Mouse (Mus musculus) small intestine, adult 2 months (tissue): ENCODE data around the gene Zfp30. TPM values are rescaled to one million over a fixed set of nuclear protein-coding genes. Genes with fewer than 3 reads are reported as not detected.

Experiments used
- H3K27ac ChIP-seq: fragments of 200-500 bp; 2 replicates; pipeline ENCODE4 v1.5.1; 2012; ENCODE audit warnings: low read depth, low read length, control low read depth, inconsistent platforms; ENCODE audit not compliant: insufficient read depth
- H3K27me3 ChIP-seq: fragments of 200-500 bp; 2 replicates; pipeline ENCODE4 v1.6.1; 2012; ENCODE audit warnings: mild to moderate bottlenecking, moderate library complexity, low read length, inconsistent platforms; ENCODE audit not compliant: control insufficient read depth, insufficient read depth
- H3K36me3 ChIP-seq: fragments of 200-500 bp; 2 replicates; pipeline ENCODE4 v1.6.1; 2012; ENCODE audit warnings: mild to moderate bottlenecking, low read length, control low read depth, inconsistent platforms; ENCODE audit not compliant: control insufficient read depth, insufficient read depth
- H3K4me1 ChIP-seq: fragments of 200-500 bp; 2 replicates; pipeline ENCODE4 v1.6.1; 2012; ENCODE audit warnings: low read length, inconsistent platforms, mixed read lengths; ENCODE audit not compliant: control insufficient read depth, insufficient read depth, insufficient read length
- H3K4me3 ChIP-seq: fragments of 200-500 bp; 2 replicates; pipeline ENCODE4 v1.5.1; 2012; ENCODE audit warnings: low read depth, mild to moderate bottlenecking, control low read depth, inconsistent platforms, low read length, moderate library complexity
- CTCF ChIP-seq: fragments of 200-500 bp; IDR thresholded peaks from 2 replicates; pipeline ENCODE4 v1.5.1; 2012; ENCODE audit warnings: low read depth, mild to moderate bottlenecking, control low read depth, inconsistent platforms, low read length, moderate library complexity, mixed read lengths; ENCODE audit not compliant: insufficient replicate concordance, insufficient read length; ENCODE audit errors: extremely low read depth
- POLR2A ChIP-seq: fragments of 200-500 bp; IDR thresholded peaks from 2 replicates; pipeline ENCODE4 v1.6.1; 2012; ENCODE audit warnings: low read depth, mild to moderate bottlenecking, control low read depth, inconsistent platforms, low read length, moderate library complexity
- WGBS: fragments of 180-500 bp; shearing (Covaris S2); methylation state at CpG from one replicate; pipeline ENCODE4 v1.1.7; 2018; 5-methylcytosine and 5-hydroxymethylcytosine counted together
- polyA plus RNA-seq: library from polyadenylated mRNA; depleted of rRNA; stranded (reverse); fragments of >200 nt; gene quantifications from 2 replicates; pipeline ENCODE4 v1.2.3, GENCODE M21; 2012; rRNA removed

The Zfp30 gene
- 0.32 and 0.52 TPM in 2 replicates for polyA plus RNA-seq

GRCm38 (mm10) chr7:29783871-29784551 lies at the start of gene Zfp30:
TSS of gene Zfp30 (plus strand) at chr7:29783998.
- H3K4me3 ChIP-seq = peak within 1 kb of the TSS; percentile 91
- H3K4me1 ChIP-seq = peaks cover 3% of the 10 kb centered on the region; the same call in 1 of the 2 replicates
- H3K27ac ChIP-seq = no peak within 1 kb of the TSS
- H3K36me3 ChIP-seq = peaks cover 2% of the 10 kb centered on the region
- H3K27me3 ChIP-seq = no peaks in the 10 kb centered on the region
- TF ChIP-seq POLR2A (no peak), CTCF (no peak)
- WGBS = 1% methylated on average over 45 of the region's 45 CpGs

- WGBS = 46% methylated on average over 3 of the region's 3 CpGs
- H3K4me1 ChIP-seq = no peaks in the 10 kb centered on the region
- no peak overlapping the region for H3K27ac ChIP-seq
- no peak overlapping the region for H3K4me3 ChIP-seq
- H3K27me3 ChIP-seq = no peaks in the 10 kb centered on the region
- H3K36me3 ChIP-seq = no peaks in the 10 kb centered on the region
- TF ChIP-seq POLR2A (no peak), CTCF (no peak)
These were observed 41.5 kb upstream of the Zfp30 start for GRCm38 (mm10) chr7:29742258-29742657.

DNA sequence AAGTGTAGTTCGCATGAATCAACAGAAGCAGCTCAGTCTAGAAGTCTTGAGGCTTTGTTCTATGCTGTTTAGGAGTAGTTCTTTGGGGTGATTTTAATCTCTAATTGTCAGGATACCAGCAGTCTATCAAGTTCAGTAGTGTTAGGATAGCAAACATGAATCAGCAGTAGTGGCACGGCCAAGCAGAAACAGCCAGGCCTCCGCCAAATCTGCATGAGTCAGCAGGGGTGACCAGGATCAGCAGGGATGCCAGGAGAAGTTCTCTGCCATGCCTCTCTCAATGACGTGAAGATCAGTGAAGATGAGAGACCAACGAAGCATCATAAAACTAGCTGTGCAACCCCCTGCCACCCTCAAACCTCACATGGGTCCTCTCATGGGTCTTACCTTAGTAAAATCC lies 23.3 kb upstream of the Zfp30 start:
- H3K4me1 ChIP-seq = no peaks in the 10 kb centered on the region
- no peaks in the 10 kb centered on the region for H3K27me3 ChIP-seq
- H3K4me3 ChIP-seq = no peak overlapping the region
- TF ChIP-seq CTCF (no peak), POLR2A (no peak)
- WGBS = 80% methylated on average over 5 of the region's 5 CpGs
- no peak overlapping the region for H3K27ac ChIP-seq
- no peaks in the 10 kb centered on the region for H3K36me3 ChIP-seq

DNA sequence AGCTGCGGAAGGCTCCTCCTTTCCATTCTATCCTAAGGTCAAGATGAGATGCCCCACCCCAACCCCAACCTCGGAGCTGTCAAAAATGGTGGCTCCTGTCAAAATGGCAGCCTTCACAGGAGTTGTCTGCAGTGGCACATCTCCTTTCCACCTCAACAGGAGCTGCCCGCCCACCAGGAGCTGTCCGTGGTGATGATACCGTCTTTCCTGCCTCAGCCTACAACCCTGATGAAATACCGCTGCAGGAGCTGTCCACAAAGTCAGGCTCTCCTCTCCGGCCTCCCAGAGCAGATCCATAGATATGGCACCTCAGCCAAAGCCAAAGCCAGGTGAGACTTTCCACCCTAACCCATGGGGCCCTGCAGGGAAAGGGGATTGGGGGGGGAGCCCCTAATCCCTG lies 19.1 kb upstream of the Zfp30 start:
- no peaks in the 10 kb centered on the region for H3K27me3 ChIP-seq
- H3K27ac ChIP-seq = no peak overlapping the region
- WGBS = 86% methylated on average over 7 of the region's 7 CpGs
- no peaks in the 10 kb centered on the region for H3K36me3 ChIP-seq
- peaks cover 6% of the 10 kb centered on the region; the same call in 1 of the 2 replicates for H3K4me1 ChIP-seq
- no peak overlapping the region for H3K4me3 ChIP-seq
- TF ChIP-seq CTCF (no peak), POLR2A (no peak)

DNA sequence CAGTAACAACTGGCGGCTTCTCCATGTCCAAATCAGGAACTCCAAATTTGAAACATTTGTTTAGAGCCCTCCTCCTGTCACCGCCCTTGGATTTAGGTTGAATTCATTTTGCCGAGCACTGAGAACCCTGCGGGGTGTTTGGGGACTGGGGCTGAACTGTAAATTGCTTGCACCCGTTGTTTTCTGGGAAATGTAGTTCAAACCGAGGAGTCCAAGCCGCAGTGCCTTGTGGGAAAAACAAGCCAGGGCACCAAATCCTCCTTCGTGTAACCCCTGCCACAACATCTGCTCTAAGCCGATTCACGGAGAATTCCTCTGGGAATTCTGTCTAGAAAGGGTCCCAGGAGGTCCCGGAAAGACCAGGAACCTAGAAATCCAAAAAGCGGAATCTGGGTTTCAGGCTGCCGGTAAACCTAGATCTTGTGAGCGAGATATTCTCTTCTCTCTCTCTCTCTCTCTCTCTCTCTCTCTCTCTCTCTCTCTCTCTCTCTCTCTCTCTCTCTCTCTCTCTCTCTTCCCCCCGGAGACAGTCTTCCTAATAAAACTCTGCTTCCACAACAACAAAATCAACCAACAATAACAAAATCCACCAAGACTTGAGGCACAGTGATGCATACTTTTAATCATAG lies 16.6 kb upstream of the Zfp30 start:
- Histone ChIP-seq H3K36me3 (peaks cover 3% of the 10 kb centered on the region; the same call in 1 of the 2 replicates), H3K4me1 (peaks cover 11% of the 10 kb centered on the region; the same call in 1 of the 2 replicates), H3K27ac (peak overlapping the region; percentile 44; the same call in 1 of the 2 replicates), H3K27me3 (no peaks in the 10 kb centered on the region), H3K4me3 (peak overlapping the region; percentile 70)
- 2% methylated on average over 15 of the region's 15 CpGs for WGBS
- TF ChIP-seq POLR2A (peak; percentile 49; the same call in 1 of the 2 replicates), CTCF (no peak; the same call in 1 of the 2 replicates)

DNA sequence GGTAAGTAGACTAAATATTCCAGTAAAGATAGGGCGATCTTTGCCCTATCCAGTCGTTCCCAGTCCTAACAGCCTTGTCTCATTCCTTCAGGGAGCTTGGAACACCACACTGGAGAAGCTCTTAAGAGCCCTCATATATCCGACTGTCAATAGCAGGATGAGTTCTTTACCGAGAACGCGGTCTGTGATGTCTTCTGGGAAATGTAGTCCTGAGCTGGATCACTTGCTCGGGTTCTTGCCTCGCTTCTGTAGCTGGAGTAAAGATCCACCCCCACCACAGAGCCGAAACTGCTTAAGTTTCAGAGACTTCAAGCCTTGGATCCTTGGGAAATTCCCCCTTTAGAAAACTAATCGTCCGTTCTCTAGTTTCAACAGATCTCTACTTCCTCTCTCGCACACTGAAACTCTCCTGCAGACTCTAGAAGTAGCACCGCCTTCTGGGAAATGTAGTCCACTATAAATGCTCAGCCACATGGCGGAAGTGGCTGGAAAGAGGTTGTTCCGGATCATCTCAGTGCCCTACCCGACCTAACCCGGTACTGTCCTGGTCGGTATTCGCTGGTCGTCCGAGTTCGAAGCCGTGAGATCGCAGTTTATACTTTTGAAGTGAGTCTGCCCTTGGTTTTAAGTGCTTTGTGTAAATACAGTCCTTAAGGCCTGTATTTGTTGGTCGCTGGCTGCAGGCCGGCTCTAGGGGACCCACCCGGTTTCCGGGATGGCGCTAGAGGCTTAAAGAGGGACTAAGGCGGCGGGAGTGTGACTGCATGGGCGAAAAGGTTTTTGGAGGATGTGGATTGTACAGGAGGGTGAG lies 15.5 kb upstream of the Zfp30 start, which contains the start of gene Zfp84:
Gene Zfp84, plus strand, starts transcription at position 463 of the 811 bp plus-strand sequence.
- WGBS = under 1% methylated on average over 32 of the region's 32 CpGs
- H3K27me3 ChIP-seq = no peaks in the 10 kb centered on the region

More for the DNA sequence above, 15.5 kb upstream of the Zfp30 start, which contains the start of gene Zfp84:
- Histone ChIP-seq H3K27ac (peak within 1 kb of the TSS; percentile 96), H3K36me3 (peaks cover 5% of the 10 kb centered on the region; the same call in 1 of the 2 replicates), H3K4me3 (peak within 1 kb of the TSS; percentile 99), H3K4me1 (peaks cover 11% of the 10 kb centered on the region; the same call in 1 of the 2 replicates)
- TF ChIP-seq POLR2A (peak; percentile 58; the same call in 1 of the 2 replicates), CTCF (no peak; the same call in 1 of the 2 replicates)
